Mouse (Mus musculus): Measurements from ENCODE around the gene Rhou. TPM values are rescaled to one million over a fixed set of nuclear protein-coding genes. Genes with fewer than 3 reads are reported as not detected.
A peak's percentile ranks its signal among the peaks of the same experiment; 100 is the strongest.

The Rhou gene
- total RNA-seq, 2 experiments from 2014 or later = 12.8 to 14.7 TPM

GRCm38 (mm10) chr8:123648245-123649170 is 5.2 kb upstream of the Rhou start:
- DNase-seq = no peak
- intact Hi-C loops (cut with DNase I) = no loop called here

DNA sequence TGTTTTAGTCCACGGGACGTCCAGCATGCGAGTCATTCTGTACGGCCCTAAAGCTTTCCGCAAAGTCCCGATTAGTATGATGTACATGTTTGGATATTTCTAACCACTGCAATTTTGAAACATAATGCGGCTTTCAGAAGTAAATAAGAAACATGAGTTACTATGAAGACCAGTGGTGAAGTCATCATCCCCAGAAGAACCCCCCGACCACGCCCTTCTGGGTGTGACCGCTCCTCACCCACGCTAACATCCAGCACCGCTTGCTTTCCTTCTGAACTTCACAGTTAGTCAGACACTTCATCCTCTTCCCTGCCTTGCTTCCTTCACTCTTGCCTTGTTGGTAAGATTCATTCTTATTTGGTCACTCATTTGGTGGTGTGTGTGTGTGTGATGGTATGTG is 4.2 kb upstream of the Rhou start:
- intact Hi-C loops (cut with DNase I) = no loop called here
- DNase-seq = no peak

DNA sequence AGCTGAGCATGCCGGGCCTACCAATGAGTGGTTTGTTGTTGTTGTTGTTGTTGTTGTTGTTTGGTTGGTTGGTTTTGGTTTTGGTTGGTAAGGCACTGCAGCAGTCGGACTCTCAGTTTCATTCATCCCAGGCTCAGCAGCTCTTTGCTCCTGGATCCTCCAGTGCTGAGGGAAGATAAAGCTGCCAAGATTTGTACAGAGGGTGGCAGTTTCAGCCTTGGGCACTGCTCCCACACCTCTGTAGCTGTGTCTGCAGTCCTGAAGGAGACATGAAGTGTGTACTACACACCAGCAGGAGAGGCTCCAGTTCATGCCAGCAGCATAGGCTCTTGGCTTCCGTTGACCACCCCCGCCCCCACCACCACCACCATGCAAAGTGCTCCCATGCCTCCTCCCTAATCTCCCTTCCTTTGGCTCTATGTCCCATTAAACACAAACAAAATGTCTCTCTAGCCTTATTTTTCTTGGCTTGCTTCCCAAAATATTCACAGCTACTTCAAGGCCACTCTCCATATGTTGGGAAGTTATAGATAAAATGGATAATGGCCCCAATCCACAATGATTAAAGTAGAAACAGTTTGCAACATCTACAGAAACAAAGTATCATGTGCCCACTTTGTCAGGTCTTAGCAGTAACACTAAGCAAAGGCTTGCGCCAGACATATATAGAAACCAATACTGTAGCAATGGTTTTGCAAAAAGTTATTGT is 2.2 kb upstream of the Rhou start:
- intact Hi-C loops (cut with DNase I) = loop anchor here (2.0 kb wide), 2 partner anchors 115 to 131 kb away; no protein-coding TSS in a partner anchor
- DNase-seq = no peak

DNA sequence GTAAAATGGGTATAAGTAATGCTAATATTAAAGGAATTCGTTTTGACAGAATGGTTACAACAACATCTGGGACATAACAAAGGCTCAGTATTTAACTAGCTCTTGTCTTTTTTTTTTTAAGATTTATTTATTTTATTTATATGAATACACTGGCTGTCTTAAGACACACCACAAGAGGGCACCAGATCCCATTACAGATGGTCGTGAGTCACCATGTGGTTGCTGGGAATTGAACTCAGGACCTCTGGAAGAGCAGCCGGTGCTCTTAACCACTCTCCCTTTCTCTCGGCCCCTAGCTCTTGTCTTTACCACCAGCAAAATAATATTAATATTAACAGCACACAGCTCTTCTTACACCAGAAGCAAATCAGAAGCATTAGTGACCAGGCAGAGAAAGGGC is 1.1 kb upstream of the Rhou start:
- DNase-seq = no peak
- intact Hi-C loops (cut with DNase I) = loop anchor here (2.0 kb wide), 1 partner anchor 130 kb away; no protein-coding TSS in a partner anchor

GRCm38 (mm10) chr8:123653994-123654569 is 353 bp downstream of the Rhou start:
- peak; percentile 40 to 55 for DNase-seq
- intact Hi-C loops (cut with DNase I) = loop anchor here (2.0 kb wide), 1 partner anchor 129 kb away; no protein-coding TSS in a partner anchor

DNA sequence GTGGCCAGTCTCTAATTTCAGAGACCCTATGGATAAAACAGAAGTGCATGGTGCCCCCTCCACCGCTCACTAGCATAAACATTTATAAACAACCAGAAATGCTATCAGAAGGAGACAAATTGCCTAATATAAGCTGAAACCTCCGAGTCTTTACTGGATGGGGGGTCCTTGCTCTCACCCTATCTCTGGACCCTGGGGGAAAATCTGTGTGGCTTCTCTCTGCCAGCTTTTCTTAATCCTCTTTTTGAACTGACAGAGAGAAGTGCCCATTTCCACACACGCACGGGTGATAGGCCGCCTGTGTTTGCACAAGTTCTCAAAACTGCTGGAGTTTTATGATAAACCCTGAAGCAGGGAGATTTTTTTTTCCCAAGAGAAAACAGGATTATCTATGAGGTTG is 1.0 kb downstream of the Rhou start:
- no peak for DNase-seq
- intact Hi-C loops (cut with DNase I) = no loop called here

DNA sequence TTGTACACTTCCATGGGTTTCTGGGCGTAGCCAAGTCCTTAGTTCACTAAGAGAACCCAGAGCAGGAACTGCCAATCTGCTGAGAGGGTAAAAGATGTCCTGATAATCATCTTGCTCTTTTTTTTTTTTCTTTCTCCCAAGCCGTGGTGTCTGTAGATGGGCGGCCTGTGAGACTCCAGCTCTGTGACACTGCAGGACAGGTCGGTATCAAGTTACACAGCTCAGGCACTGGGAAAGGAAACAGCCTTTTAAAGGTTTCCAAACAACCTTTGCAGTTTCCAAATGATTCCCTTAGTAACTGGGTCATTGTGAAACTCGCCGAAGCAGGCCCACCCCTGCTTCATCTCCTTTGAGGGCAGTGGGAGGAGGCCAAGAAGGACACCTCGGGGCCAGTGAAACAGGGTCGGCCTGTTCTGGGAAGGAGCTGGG is 1.6 kb downstream of the Rhou start:
- intact Hi-C loops (cut with DNase I) = no loop called here
- no peak for DNase-seq

- intact Hi-C loops (cut with DNase I) = no loop called here
- DNase-seq = no peak
These were observed 4.1 kb downstream of the Rhou start for GRCm38 (mm10) chr8:123657826-123658225.

- intact Hi-C loops (cut with DNase I) = no loop called here
- no peak for DNase-seq
These were observed 5.8 kb downstream of the Rhou start for GRCm38 (mm10) chr8:123659469-123660057.

DNA sequence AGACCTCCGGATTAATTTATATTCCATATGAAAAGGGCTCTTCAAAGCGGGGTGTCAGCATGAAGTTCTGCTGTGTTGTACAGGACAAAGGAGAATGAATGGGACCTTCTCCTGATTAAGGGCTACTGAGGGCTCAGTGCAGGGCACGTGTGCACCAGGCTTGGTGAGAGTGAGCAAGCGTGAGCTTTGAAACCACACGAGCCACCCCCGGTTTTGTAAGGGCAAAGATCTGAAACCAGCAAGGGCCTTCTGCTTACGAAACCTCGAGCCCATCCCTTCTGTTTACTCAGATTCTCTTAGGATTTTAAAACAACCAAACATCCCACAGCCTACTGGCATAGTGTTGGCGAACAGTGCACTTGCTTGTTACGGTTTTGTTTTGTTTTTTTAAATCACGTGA is 7.8 kb downstream of the Rhou start:
- DNase-seq = no peak
- intact Hi-C loops (cut with DNase I) = no loop called here

GRCm38 (mm10) chr8:123665580-123665979 is 11.9 kb downstream of the Rhou start:
- intact Hi-C loops (cut with DNase I) = no loop called here
- no peak for DNase-seq

- intact Hi-C loops (cut with DNase I) = no loop called here
These were observed 13.1 kb downstream of the Rhou start for GRCm38 (mm10) chr8:123666832-123667231.

DNA sequence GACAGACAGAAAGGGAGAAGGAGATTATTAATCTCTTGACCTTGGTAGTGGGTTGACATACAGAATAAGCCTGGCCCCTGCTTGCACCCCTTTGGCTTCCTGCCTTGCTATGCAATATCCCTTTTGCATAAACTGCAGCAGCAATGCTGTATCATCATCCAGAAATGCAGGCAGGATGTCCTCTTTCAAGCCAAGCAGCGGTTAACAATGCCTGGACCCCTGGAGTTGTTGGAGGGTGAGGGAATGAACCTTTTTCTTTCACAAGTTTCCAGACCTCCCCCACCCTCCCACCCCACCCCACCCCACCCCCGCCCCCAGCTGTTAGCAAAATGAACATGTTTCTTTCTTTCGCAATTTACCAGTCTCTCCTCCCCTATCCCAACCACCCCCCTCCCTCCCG is 15.0 kb downstream of the Rhou start:
- intact Hi-C loops (cut with DNase I) = no loop called here
- no peak for DNase-seq

More at GRCm38 (mm10) chr8:123666832-123667231, 13.1 kb downstream of the Rhou start:
- no peak for DNase-seq

GRCm38 (mm10) chr8:123670766-123671165 is 17.0 kb downstream of the Rhou start:
- DNase-seq = no peak
- intact Hi-C loops (cut with DNase I) = no loop called here

GRCm38 (mm10) chr8:123671454-123671853 is 17.7 kb downstream of the Rhou start:
- no peak for DNase-seq
- intact Hi-C loops (cut with DNase I) = no loop called here

GRCm38 (mm10) chr8:123672648-123673047 is 18.9 kb downstream of the Rhou start:
- DNase-seq = no peak
- intact Hi-C loops (cut with DNase I) = no loop called here

- no peak for DNase-seq
- intact Hi-C loops (cut with DNase I) = no loop called here
These were observed 21.9 kb downstream of the Rhou start for GRCm38 (mm10) chr8:123675611-123676010.

DNA sequence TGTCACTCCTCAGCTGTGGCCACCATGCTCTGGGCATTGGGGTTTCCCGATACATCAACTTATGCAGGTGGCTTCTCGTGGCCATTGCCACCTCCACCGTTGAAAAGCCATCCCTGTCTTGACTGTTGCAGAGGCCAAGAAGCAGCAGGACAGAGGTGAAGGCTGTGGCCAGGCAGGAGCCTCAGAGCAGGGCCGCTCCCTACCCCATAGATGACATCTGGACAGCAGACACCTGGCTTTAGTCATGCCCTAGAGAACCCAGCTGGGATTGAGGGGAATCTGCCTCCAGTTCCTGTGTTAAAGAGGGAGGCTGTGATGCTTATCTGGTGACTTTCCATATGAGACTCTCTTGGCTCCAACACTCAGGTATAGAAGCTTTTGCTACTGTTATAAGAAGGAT is 24.7 kb downstream of the Rhou start:
- intact Hi-C loops (cut with DNase I) = no loop called here
- DNase-seq = no peak

DNA sequence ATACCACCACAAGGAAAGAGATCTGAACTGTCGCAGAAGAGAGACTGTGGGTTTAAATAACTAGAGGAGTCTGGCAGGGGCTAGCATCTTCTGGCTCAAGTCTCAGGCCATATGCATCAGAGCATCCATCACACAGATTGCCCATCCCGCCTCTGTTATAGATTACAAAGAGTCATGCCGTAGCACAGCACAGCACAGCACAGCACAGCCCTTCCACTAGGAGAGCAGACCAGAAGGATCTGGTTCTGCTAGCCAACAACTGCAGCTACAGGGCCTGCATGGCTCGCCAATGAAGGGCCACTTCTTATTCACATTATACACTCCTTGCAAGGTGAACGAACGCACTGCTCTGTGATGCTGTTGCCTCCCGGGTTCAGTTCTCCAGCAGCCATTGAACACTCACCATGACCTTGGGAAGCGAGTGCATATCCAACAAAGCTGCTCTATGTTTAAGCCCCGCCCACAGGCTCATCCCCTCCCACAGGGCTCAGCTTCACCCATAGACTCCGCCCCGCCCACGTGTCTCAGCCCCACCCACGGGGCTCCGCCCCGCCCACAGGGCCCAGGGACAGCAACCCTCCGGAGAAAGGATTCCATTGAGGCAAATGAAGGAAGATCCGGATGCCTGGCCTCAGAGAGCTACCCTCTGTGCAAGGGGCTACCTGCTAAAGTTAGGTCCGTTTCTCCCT is 28.5 kb downstream of the Rhou start:
- intact Hi-C loops (cut with DNase I) = no loop called here
- no peak for DNase-seq

GRCm38 (mm10) chr8:123683321-123683720 is 29.6 kb downstream of the Rhou start:
- intact Hi-C loops (cut with DNase I) = no loop called here
- DNase-seq = no peak

Measured in gastrocnemius, postnatal 36 days (tissue).